Comparison of ENCODE assay signal across 9 mouse cellular contexts in the genomic region with DNA sequence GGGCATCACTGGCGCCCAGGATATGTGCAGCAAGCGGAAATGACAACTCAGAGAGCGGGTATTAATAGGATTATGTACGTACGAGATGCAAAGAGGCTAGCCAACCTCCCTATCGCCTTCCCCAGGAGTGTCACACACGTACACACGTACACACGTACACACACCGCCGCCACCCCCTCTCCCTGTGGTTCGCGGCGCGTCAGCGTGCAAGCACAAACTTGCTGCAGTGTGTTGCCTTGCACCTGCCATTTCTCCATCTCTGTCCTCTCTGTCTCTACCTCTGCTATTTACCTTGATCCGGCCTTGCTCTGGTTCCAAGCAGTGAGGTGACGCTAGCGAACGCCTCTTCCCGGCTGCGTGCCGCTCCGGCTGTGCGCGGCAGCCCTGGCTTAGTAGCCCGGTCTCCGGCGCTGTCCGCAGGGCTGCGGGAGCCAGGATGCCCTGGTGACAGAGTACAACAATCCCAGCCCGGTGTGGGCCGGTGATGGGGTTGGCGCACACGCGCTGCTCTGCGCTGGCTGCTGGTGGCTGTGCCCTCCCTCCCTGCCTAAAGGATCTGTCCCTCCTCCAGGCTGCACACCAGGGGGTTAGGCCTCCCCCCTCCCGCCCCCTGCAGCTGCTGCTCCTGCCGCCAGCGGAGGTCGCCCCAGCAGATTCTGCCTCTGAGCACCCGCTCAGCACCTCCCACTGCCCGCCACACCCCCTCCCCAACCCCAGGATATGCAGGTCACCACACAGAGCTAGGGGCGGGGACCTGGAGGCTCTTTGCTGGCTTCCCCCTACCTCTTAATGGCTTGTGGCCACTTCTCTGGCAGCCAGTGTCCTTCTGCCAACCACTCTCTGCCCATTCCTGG. TPM values are rescaled to one million over a fixed set of nuclear protein-coding genes. Genes with fewer than 3 reads are reported as not detected.
DNase-seq lines count a peak whose midpoint lies in the region; ATAC-seq and TF ChIP-seq lines count a peak whose summit lies in the region.
"Had no signal": no experiment of that assay in that cellular context is flagged by ENCODE, and none has a peak within 500 bp of the region (broad histone marks: within the 10 kb centered on the region; RNA-seq: fewer than 3 reads in every experiment).

No protein-coding gene starts in this region.

- no peaks in the 10 kb centered on the region for H3K36me3 ChIP-seq in heart, embryonic 11.5 days (ENCODE audit: control insufficient read depth, insufficient read depth, low read length)
- no peaks in the 10 kb centered on the region for H3K36me3 ChIP-seq in kidney, embryonic 16.5 days (ENCODE audit: insufficient read depth, low read length)
- H3K36me3 ChIP-seq in limb, embryonic 14.5 days (ENCODE audit: control insufficient read depth, insufficient read depth, low read length), result no peaks in the 10 kb centered on the region
- H3K36me3 ChIP-seq in midbrain, embryonic 14.5 days (ENCODE audit: control insufficient read depth, insufficient read depth, low read length), result no peaks in the 10 kb centered on the region
- H3K36me3 ChIP-seq in spleen, adult 2 months (ENCODE audit: control insufficient read depth, insufficient read depth, low read length), result no peaks in the 10 kb centered on the region

- H3K9ac ChIP-seq in heart, embryonic 11.5 days (ENCODE audit: low read depth, low read length), result peak overlapping the region; percentile 43; the same call in 1 of the 2 replicates
- peak overlapping the region; percentile 55 for H3K9ac ChIP-seq in kidney, embryonic 16.5 days (replicated peaks; ENCODE audit: low read length)
- H3K9ac ChIP-seq in limb, embryonic 14.5 days (ENCODE audit: low read depth, low read length, severe bottlenecking), result peak overlapping the region; percentile 52
- H3K9ac ChIP-seq in midbrain, embryonic 14.5 days (replicated peaks; ENCODE audit: low read length), result peak overlapping the region; percentile 79

- DNase-seq in adrenal gland, adult (ENCODE audit: inconsistent age in 2 of 2, low spot score in 1 of 2), result peak; percentile 40 to 73
- no peak for DNase-seq in adrenal gland, postnatal 4 days (ENCODE audit: low spot score in 2 of 2)
- peak; percentile 57 for DNase-seq in embryo, embryonic 9.5 days (ENCODE audit: extremely low spot score)
- DNase-seq in limb, embryonic 14.5 days (ENCODE audit: low spot score), result peak; percentile 12
- DNase-seq in midbrain, embryonic 14.5 days, result peak; percentile 78
- DNase-seq in spleen, adult 2 months (ENCODE audit: low read depth in 1 of 2, low spot score in 2 of 2), result peak in 1 of 2 experiments; percentile 19

- ATAC-seq in heart, embryonic 11.5 days (replicated peaks; ENCODE audit: insufficient number of reproducible peaks, low FRiP score, low TSS enrichment), result peak; percentile 70; the same call in 1 of the 2 replicates
- peak; percentile 91 for ATAC-seq in kidney, embryonic 16.5 days (ENCODE audit: low FRiP score, low TSS enrichment)
- ATAC-seq in limb, embryonic 14.5 days (ENCODE audit: low FRiP score, low read depth), result peak; percentile 70; the same call in 1 of the 2 replicates
- ATAC-seq in midbrain, embryonic 14.5 days (ENCODE audit: low FRiP score, low TSS enrichment), result peak; percentile 90

- H3K4me2 ChIP-seq in heart, embryonic 11.5 days, result peak overlapping the region; percentile 90
- H3K4me2 ChIP-seq in kidney, embryonic 16.5 days (replicated peaks; ENCODE audit: low read depth, low read length), result peak overlapping the region; percentile 91
- H3K4me2 ChIP-seq in limb, embryonic 14.5 days (replicated peaks; ENCODE audit: low read depth, low read length, severe bottlenecking), result peak overlapping the region; percentile 83
- peak overlapping the region; percentile 83 for H3K4me2 ChIP-seq in midbrain, embryonic 14.5 days (ENCODE audit: low read length)

- WGBS in heart, embryonic 11.5 days (ENCODE audit: insufficient replicate concordance), result under 1% methylated on average over 39 of the region's 44 CpGs
- WGBS in kidney, embryonic 16.5 days, result 1% methylated on average over 43 of the region's 44 CpGs
- WGBS in limb, embryonic 14.5 days, result 1% methylated on average over 44 of the region's 44 CpGs
- under 1% methylated on average over 43 of the region's 44 CpGs for WGBS in midbrain, embryonic 14.5 days
- WGBS in spleen, adult 2 months, result 3% methylated on average over 42 of the region's 44 CpGs

- H3K27me3 ChIP-seq in heart, embryonic 11.5 days (ENCODE audit: control insufficient read depth, insufficient read depth, low read length), result peaks cover 6% of the 10 kb centered on the region; the same call in 1 of the 2 replicates
- 0 out of 2 replicates have a peak, but pooled peaks cover 3% of the 10 kb centered on the region for H3K27me3 ChIP-seq in kidney, embryonic 16.5 days (ENCODE audit: insufficient read depth, low read length)
- no peaks in the 10 kb centered on the region; the same call in 1 of the 2 replicates for H3K27me3 ChIP-seq in limb, embryonic 14.5 days (ENCODE audit: control insufficient read depth, insufficient read depth, low read length)
- H3K27me3 ChIP-seq in midbrain, embryonic 14.5 days (ENCODE audit: control insufficient read depth, insufficient read depth, low read length), result no peaks in the 10 kb centered on the region
- H3K27me3 ChIP-seq in spleen, adult 2 months (ENCODE audit: control insufficient read depth, insufficient read depth, low read length), result no peaks in the 10 kb centered on the region

- no peaks in the 10 kb centered on the region for H3K4me1 ChIP-seq in heart, embryonic 11.5 days (ENCODE audit: control insufficient read depth, insufficient read depth, low read length)
- 0 out of 2 replicates have a peak, but pooled peaks cover 8% of the 10 kb centered on the region for H3K4me1 ChIP-seq in kidney, embryonic 16.5 days (ENCODE audit: insufficient read depth, low read length)
- H3K4me1 ChIP-seq in limb, embryonic 14.5 days (ENCODE audit: control insufficient read depth, insufficient read depth, low read length), result peaks cover 4% of the 10 kb centered on the region
- H3K4me1 ChIP-seq in midbrain, embryonic 14.5 days (ENCODE audit: control insufficient read depth, insufficient read depth, low read length), result peaks cover 5% of the 10 kb centered on the region; the same call in 1 of the 2 replicates
- peaks cover 4% of the 10 kb centered on the region; the same call in 1 of the 2 replicates for H3K4me1 ChIP-seq in spleen, adult 2 months (ENCODE audit: control insufficient read depth, insufficient read depth, insufficient read length)

- no peaks in the 10 kb centered on the region for H3K9me3 ChIP-seq in heart, embryonic 11.5 days (replicated peaks; ENCODE audit: control insufficient read depth, low read length)
- no peaks in the 10 kb centered on the region for H3K9me3 ChIP-seq in kidney, embryonic 16.5 days (ENCODE audit: low read length)
- no peaks in the 10 kb centered on the region for H3K9me3 ChIP-seq in limb, embryonic 14.5 days (ENCODE audit: control insufficient read depth, low read length)
- H3K9me3 ChIP-seq in midbrain, embryonic 14.5 days (ENCODE audit: control insufficient read depth, low read length), result no peaks in the 10 kb centered on the region

- no peak overlapping the region for H3K27ac ChIP-seq in heart, embryonic 11.5 days (ENCODE audit: low read depth, low read length)
- H3K27ac ChIP-seq in kidney, embryonic 16.5 days (ENCODE audit: low read length), result no peak overlapping the region
- no peak overlapping the region for H3K27ac ChIP-seq in limb, embryonic 14.5 days (replicated peaks; ENCODE audit: low read depth, low read length)
- H3K27ac ChIP-seq in midbrain, embryonic 14.5 days (replicated peaks; ENCODE audit: low read depth, low read length), result peak overlapping the region; percentile 81
- no peak overlapping the region for H3K27ac ChIP-seq in spleen, adult 2 months (ENCODE audit: insufficient read depth, low read length)

- no peak for TF ChIP-seq CTCF in spleen, adult 2 months (IDR thresholded peaks at IDR 0.05; ENCODE audit: extremely low read depth, insufficient read depth, insufficient read length, insufficient replicate concordance)

- TF ChIP-seq POLR2A in limb, embryonic 14.5 days (IDR thresholded peaks at IDR 0.05; ENCODE audit: borderline replicate concordance, extremely low read depth, insufficient read depth, insufficient read length), result no peak
- no peak for TF ChIP-seq POLR2A in spleen, adult 2 months (IDR thresholded peaks at IDR 0.05; ENCODE audit: low read depth, low read length)

- peak overlapping the region; percentile 58 for H3K4me3 ChIP-seq in heart, embryonic 11.5 days (ENCODE audit: low read depth, low read length)
- peak overlapping the region; percentile 56 for H3K4me3 ChIP-seq in kidney, embryonic 16.5 days (ENCODE audit: low read length)
- peak overlapping the region; percentile 44 for H3K4me3 ChIP-seq in limb, embryonic 14.5 days (replicated peaks; ENCODE audit: low read length)
- peak overlapping the region; percentile 70 for H3K4me3 ChIP-seq in midbrain, embryonic 14.5 days (replicated peaks; ENCODE audit: low read depth, low read length)
- peak overlapping the region; percentile 40 for H3K4me3 ChIP-seq in spleen, adult 2 months (ENCODE audit: extremely low read depth, insufficient read depth, insufficient read length)
- H3K4me3 ChIP-seq: myocyte had no signal

RNA-seq across cellular contexts. Expression of gene Syne1, which starts 0.9 kb away (rescaled TPM):
- 10 to 100 TPM; 24.9 to 25.9 TPM for total RNA-seq in adrenal gland, postnatal 4 days (2021)
- 13.7 and 18.2 TPM in 2 replicates for polyA plus RNA-seq in heart, embryonic 11.5 days (2014; fragmentation: Nextera tagmentation; extraction: Ambion mirVana)
- 5.2 and 5.3 TPM in 2 replicates for polyA plus RNA-seq in kidney, embryonic 16.5 days (2015; fragmentation: Nextera tagmentation; extraction: Ambion mirVana)
- 11.3 and 12.0 TPM in 2 replicates for polyA plus RNA-seq in limb, embryonic 14.5 days (2012; rRNA removed)
- polyA plus RNA-seq in limb, embryonic 14.5 days (2014; fragmentation: Nextera tagmentation; extraction: Ambion mirVana), result 11.0 and 11.7 TPM in 2 replicates
- 17.8 and 20.7 TPM in 2 replicates for polyA plus RNA-seq in midbrain, embryonic 14.5 days (2014; fragmentation: Nextera tagmentation; extraction: Ambion mirVana)
- polyA plus RNA-seq in spleen, adult 2 months (2012; rRNA removed), result 12.3 and 13.6 TPM in 2 replicates

RNA-seq across cellular contexts. Expression of gene Myct1, which starts 43.2 kb away (rescaled TPM):
- total RNA-seq in adrenal gland, postnatal 4 days (2021), result 1 to 10 TPM; 7.2 to 8.4 TPM
- 3.8 and 4.5 TPM in 2 replicates for polyA plus RNA-seq in heart, embryonic 11.5 days (2014; fragmentation: Nextera tagmentation; extraction: Ambion mirVana)
- polyA plus RNA-seq in kidney, embryonic 16.5 days (2015; fragmentation: Nextera tagmentation; extraction: Ambion mirVana), result 10.5 and 11.1 TPM in 2 replicates
- 3.6 and 3.8 TPM in 2 replicates for polyA plus RNA-seq in limb, embryonic 14.5 days (2012; rRNA removed)
- 3.9 and 5.1 TPM in 2 replicates for polyA plus RNA-seq in limb, embryonic 14.5 days (2014; fragmentation: Nextera tagmentation; extraction: Ambion mirVana)
- polyA plus RNA-seq in midbrain, embryonic 14.5 days (2014; fragmentation: Nextera tagmentation; extraction: Ambion mirVana), result 0.66 and 1.4 TPM in 2 replicates
- 1.4 and 1.8 TPM in 2 replicates for polyA plus RNA-seq in spleen, adult 2 months (2012; rRNA removed)
- polyA plus RNA-seq: myocyte had no signal

Comparison
In these comparisons a context has a peak if more than half of its experiments do, and no peak if none do; other contexts are left out.
1. DNase-seq: peak in adrenal gland, adult (2 of 2), embryo, embryonic 9.5 days (single experiment), limb, embryonic 14.5 days (single experiment) and midbrain, embryonic 14.5 days (single experiment); none in adrenal gland, postnatal 4 days (0 of 2).
2. Peak in every context shown above with its lines, with median percentiles within 50 percentile points of each other: ATAC-seq, H3K4me2 ChIP-seq, H3K4me3 ChIP-seq and H3K9ac ChIP-seq.